Mouse (Mus musculus) bone marrow macrophage, adult 2 months (primary cell): Measurements from ENCODE around the gene Wdr82.

ENCODE experiments used
- CTCF ChIP-seq: IDR thresholded peaks from 2 replicates; pipeline ENCODE4 v1.5.1; 2012; ENCODE audit warnings: low read depth, mild to moderate bottlenecking, low read length, moderate library complexity
- POLR2A ChIP-seq: IDR thresholded peaks from 2 replicates; pipeline ENCODE4 v1.6.1; 2012; ENCODE audit warnings: mild to moderate bottlenecking, low read depth, low read length, borderline replicate concordance

DNA sequence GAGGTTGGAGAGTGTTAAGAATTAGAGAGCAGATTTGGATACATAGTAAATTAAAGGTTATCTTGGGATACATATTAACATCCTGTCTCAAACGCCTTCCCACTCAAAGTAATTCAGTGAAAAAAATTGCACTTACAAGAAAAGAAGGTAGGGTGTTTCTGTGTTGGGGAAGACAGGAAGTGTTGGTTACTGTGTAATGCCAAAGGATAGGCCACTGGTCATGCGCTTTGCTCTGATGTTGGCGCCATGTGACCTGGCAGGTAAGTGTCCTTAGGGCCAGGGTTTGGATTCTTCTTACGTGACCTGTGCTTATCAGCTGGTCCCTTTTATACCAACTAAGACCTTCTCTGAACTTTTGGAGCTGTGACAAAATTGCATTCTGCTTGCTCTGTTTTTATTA lies 11.4 kb downstream of the Wdr82 start:
- no peak for TF ChIP-seq CTCF
- TF ChIP-seq POLR2A, result no peak
